Mouse (Mus musculus): ENCODE data around the gene Nsun3.

Gene Nsun3

GRCm38 (mm10) chr16:62786621-62787331, at the start of gene Nsun3:
Gene Nsun3, minus strand, starts transcription at chr16:62786818.
- DNase-seq (ENCODE audit: low spot score) = peak; percentile 94

GRCm38 (mm10) chr16:62834016-62834735, 47.6 kb upstream of the Nsun3 start:
- no peak for DNase-seq (ENCODE audit: low spot score)

DNA sequence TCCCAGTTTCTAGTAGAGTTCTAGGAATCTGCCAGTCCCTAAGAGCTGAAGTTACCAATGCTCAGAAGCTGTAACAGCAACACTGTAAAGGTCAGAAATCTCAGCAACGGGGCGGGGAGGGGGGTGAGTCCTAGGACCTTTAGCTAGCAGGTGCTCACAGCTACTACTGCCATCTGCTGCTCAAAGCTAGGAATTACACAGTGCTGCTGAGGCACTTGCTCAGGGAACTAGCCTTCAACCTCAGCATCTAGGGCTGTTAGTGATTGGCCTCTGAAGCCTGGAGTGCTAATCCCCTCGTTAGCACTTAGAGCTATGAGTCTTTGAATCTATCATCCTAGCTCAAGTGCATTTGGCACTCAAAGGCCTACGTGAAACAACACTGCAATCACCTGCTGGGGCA, 45.9 kb upstream of the Nsun3 start:
- DNase-seq (ENCODE audit: low spot score) = peak; percentile 42

- no peak for DNase-seq (ENCODE audit: low spot score)
These were observed 45.4 kb upstream of the Nsun3 start for GRCm38 (mm10) chr16:62832027-62832426.

- DNase-seq (ENCODE audit: low spot score) = peak; percentile 18
These were observed 39.8 kb upstream of the Nsun3 start for GRCm38 (mm10) chr16:62826156-62827001.

GRCm38 (mm10) chr16:62822472-62822871, 35.9 kb upstream of the Nsun3 start:
- DNase-seq (ENCODE audit: low spot score) = no peak

GRCm38 (mm10) chr16:62814491-62814890, 27.9 kb upstream of the Nsun3 start, which contains the start of gene Stx19:
Gene Stx19, plus strand, starts transcription at chr16:62814676.
- DNase-seq (ENCODE audit: low spot score) = no peak

GRCm38 (mm10) chr16:62813790-62814189, 27.2 kb upstream of the Nsun3 start:
- DNase-seq (ENCODE audit: low spot score) = no peak

DNA sequence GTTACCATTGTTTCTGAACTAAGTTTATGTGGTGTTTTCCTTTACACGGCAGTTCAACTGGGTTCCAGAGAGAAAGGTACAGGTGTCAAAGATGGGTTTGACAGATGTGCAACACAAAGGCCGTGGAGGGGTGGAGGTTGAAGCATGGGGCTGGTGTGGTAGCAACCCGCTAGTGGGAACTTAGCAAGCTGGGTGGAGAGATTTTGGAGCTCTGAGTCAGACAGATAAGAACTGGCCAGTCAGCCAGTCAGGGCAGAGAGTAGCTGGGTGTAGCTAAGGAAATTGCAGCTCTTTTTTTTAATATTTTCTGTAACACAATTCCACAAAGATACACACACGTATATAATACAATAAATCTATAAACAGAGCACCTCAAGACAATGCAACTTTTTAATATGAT, 24.2 kb upstream of the Nsun3 start:
- no peak for DNase-seq (ENCODE audit: low spot score)

DNA sequence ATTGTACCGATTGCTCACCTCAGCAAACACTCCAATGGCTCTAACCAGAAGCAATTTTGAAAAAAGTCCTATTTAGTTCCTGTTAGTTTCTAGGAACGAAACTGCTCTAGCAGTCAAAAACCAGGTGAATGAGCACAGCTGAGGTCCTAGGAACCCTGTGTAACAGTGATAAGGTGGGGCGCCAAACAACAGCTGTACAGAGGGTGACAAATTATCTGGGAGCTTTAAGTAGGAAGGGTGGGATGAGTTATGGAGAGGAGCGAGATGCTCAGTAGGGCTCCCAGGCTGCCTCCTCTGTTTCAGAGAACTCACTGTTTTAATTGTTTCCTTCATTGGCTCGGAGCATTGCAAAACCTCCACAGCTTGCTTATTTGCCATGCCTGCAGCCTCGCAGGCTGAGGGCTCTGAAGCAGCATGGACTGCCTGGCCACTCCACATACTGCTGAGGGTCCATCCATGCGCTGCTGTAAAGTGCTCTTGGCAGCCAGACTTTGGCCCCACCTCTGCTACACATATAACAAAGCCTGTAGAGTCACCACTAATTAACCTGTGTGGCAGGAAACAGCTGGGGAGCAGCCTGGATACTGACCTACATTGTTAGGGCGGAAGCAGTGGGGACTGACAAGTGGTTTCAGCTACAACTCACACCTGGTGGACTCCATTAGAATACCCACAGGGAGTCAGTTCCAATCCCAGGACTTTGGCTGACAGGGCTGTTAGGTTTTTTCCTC, 20.8 kb upstream of the Nsun3 start:
- DNase-seq (ENCODE audit: low spot score) = no peak

DNA sequence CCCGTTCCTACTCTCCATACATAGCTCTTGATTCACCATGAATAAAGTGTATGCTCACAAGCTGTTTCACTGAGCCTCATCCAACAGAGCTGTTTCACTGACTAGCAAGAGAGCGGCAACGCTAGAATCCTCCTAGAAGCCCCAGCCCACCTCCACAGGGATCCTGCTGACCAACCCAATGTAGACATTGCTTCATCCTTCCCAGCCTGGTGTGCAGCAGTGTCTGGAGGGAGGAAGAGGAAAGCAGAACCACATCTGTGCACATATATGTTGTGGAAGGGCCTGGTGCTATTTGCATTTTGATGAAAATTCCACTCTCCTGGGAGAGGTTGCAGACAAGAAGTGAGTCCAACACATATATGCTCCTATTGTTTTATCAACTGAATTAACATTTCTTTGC, 18.0 kb upstream of the Nsun3 start:
- no peak for DNase-seq (ENCODE audit: low spot score)

DNA sequence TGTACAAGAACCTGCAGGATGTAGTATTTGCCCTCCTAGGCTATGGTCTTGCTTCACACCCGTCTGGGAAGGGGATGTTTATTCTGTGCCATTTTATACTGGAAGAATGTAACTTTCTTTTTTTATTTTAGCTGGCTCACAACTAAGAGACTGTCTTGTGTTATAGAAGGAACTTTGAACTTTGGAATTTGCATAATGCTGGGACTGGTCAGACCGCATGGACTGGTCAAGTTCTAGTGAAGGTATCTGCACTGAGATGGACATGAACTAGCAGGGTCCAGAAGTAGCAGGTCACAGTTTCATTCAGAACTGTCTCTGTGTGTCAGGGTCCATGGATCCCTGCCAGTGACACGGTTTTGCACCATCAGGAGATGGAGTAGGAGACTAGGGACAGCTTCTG, 13.2 kb upstream of the Nsun3 start:
- DNase-seq (ENCODE audit: low spot score) = no peak

GRCm38 (mm10) chr16:62799426-62799825, 12.8 kb upstream of the Nsun3 start:
- no peak for DNase-seq (ENCODE audit: low spot score)

DNA sequence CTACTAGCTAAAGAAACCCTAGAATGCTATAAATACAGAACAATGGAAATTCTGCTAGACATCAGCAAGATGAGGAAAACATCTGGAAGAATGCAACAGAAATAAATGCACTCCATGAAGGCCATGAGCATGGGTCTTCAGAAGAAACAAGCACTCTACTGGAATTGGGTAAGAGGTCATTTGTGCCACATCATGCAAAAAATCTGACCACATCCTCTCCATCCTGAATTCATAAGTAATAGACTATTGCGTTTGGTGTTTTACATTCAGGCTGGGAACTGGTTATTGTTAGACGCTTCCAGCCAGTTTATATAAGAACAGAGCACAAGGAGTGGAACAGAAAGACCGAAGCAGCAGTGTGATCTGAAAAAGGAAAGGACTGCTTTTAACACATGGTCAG, 12.2 kb upstream of the Nsun3 start:
- DNase-seq (ENCODE audit: low spot score) = no peak

DNA sequence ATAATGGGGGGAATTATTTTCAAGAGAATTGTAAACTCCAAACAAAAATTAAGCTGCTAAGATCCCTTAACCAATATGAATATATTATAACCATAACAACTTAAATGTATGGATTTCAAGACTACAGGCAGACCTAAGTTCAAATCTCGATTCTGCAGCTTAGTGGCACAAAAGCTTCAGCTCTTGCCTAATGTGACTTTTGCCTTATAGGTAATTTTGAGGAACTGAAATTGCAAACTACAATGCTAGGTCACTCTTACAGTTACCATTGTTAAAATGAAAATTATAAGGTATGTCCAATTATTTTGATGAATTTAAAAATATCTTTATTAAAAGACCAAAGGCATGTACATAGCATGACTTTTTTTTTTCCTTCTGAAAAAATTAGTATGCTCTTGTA, 10.0 kb upstream of the Nsun3 start:
- no peak for DNase-seq (ENCODE audit: low spot score)

GRCm38 (mm10) chr16:62782229-62782628, 4.4 kb downstream of the Nsun3 start:
- peak; percentile 10 for DNase-seq (ENCODE audit: low spot score)

DNA sequence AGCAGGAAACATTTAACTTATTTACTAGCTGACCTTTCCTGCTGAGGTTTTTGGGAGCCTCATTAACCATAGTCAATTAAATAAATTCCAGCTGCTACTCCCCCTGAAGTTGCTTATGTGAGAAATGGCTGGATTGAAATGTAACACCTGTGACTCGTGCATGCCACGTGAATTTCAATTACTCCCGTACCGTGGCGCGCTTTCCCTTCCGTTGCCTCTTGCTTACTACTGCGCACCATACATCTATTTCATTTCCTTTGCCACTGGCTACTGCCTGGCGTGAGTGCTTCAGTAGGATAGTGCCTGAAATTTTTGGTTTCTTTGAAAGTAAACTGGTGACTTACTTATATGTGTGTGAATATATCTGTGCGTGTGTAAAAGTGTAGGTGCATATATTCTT, 8.3 kb downstream of the Nsun3 start:
- no peak for DNase-seq (ENCODE audit: low spot score)

DNA sequence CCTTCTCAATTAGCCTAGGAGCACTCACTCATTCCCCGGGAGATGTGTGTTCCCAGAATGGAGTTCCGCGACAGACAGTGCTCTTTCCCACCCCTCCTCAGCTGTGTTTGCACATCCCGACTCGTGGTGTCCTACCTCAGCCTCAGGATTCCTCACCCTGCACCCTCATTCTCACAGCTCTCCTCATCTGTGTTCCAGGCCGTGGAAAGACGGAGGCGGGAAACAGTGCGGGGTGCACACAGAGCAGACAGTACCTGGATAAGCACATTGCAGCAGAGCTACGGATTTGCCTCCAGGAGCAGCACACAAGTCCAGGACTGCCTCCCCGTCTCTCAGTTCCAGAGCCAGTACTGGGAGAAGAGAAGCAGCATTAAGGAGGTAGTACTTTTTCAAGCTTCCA, 10.6 kb downstream of the Nsun3 start:
- DNase-seq (ENCODE audit: low spot score) = no peak

DNA sequence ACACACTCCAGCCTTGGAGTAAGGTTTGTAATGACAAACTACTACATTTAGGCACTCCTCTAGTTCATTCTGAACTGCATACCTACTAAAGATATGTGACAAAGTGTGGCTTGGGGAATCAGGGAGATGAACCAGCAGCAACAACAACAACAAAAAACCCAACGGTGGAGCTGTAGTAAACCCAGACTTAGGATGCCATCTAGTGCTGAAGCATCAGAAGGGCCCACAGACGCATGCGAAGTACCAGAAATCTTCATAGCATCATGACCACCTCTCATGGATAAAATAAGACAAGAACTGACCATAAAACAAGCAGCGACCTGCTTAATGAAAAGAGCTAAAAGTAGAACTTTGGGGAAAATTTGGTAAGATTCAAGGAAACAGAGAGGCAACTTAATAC, 13.2 kb downstream of the Nsun3 start:
- no peak for DNase-seq (ENCODE audit: low spot score)

GRCm38 (mm10) chr16:62758340-62758739, 28.3 kb downstream of the Nsun3 start:
- DNase-seq (ENCODE audit: low spot score) = peak; percentile 22

- DNase-seq (ENCODE audit: low spot score) = no peak
These were observed 31.3 kb downstream of the Nsun3 start for GRCm38 (mm10) chr16:62755307-62755706.

- no peak for DNase-seq (ENCODE audit: low spot score)
These were observed 33.0 kb downstream of the Nsun3 start for GRCm38 (mm10) chr16:62753597-62753996.

All from T-cell, adult 2 months (primary cell).